Mouse (Mus musculus): ENCODE measurements around the gene Gm11172.
"Not testable (repeated sequence)": the region's sequence is repeated elsewhere in the genome, so short reads cannot be mapped to it uniquely, and the experiment has no call there.

The Gm11172 gene

GRCm38 (mm10) chr16:10785371-10786231 is 27.1 kb upstream of the Gm11172 start, which contains the start of gene Socs1:
TSS of gene Socs1 (minus strand) at chr16:10785536.
- DNase-seq (ENCODE audit: low spot score): peak; percentile 87

- DNase-seq (ENCODE audit: low spot score): peak; percentile 76
These were observed 26.4 kb upstream of the Gm11172 start for GRCm38 (mm10) chr16:10786288-10786687.

GRCm38 (mm10) chr16:10786782-10787547 is 25.8 kb upstream of the Gm11172 start:
- DNase-seq (ENCODE audit: low spot score): no peak

DNA sequence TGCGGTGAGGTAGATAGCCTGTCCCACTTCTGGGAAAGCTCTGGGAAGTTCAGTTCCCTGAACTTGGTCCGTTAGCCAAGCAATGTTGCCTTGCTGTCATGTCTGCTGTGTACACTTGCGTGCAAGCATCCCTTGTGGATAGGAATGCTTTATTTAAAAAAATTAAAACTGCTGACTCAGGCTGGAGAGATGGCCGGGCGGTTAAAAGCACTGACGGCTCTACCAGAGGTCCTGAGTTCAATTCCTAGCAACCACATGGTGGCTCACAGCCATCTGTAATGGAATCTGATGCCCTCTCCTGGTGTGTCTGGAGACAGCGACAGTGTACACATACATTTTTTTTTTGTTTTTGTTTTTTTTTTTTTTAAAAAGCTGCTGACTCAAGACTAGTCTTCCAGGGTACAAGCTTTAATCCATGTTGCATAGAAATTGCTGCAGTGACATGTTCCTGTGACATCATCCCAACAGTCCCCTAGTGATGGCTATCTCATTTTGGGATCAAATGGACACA is 25.1 kb upstream of the Gm11172 start:
- DNase-seq (ENCODE audit: low spot score): no peak

DNA sequence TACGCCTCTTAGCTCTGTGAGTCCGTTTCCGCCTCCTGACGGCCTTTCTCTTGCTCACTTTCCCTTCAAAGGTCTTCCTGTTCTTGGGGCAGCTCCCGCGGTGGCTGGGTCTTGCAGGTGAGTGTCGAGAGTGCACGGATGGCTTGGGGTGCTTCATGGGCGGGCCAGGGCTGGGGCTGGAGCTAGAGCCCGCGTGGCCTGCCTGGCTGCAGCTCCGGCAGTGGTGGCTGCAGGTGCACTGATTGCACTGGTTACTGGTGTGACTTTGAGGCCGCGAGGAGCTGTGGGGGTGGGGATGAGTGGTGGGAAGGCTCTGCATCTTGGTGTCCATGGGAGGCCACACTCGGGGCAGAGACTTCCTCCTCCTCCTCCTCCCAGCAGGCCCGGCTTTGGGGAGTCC is 24.4 kb upstream of the Gm11172 start, which contains the start of gene Tnp2:
Tnp2 (minus strand) TSS at position 390 of the 400 bp plus-strand sequence.
- DNase-seq (ENCODE audit: low spot score): no peak

DNA sequence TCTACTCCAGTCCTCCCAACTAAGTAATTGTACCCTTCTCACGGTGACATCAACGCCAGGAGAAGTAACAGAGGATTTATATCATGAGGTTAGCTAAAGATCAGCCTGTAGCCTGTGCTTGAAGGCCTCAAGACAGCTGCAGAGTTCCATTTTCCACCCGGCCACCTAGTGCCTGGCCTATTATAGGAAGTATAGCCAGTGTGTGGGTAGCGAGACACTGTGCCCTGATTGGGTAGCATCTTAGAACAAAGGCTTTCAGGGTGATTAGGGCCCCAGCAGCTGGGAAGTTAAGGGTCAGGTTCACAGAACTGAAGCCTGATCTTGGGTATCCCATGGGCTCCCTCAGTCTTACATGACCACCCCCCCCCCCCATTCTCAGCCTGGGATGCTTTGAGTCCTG is 23.8 kb upstream of the Gm11172 start:
- DNase-seq (ENCODE audit: low spot score): no peak

DNA sequence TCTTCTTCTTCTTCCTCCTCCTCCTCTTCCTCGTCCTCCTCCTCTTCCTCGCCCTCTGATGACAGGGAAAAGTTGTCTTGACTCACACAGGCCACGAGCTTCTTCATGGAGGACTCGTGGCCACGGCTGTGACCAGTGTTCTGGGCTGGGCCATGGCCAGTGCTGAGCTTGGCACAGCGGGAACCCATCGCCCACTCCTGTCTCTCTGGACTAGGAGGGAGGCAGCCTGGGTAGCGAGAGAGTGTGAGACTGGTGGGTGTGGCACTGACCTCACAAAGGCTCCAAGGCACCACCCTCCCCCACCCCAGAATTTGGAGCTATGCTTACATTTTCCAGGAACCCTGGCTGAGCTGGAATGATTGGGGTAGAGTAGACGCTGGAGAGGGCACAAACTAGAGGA is 22.0 kb upstream of the Gm11172 start, which contains the start of gene Prm3:
Prm3 (minus strand) TSS at position 213 of the 400 bp plus-strand sequence.
- DNase-seq (ENCODE audit: low spot score): no peak

DNA sequence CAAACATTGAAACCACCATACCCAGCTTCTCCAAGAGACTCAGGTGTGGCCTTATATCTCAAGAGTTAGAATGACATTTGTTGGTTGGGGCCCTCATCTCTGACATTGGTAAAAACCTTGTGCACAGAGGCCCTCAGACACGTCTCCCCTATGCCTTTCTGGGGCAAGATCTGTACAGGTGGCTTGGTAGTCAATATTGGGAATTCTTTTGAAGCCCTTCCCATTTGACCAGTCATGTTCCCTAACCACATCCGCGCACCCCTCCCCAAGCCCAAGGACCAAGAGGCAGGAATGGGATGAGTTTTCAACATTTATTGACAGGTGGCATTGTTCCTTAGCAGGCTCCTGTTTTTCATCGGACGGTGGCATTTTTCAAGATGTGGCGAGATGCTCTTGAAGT is 16.7 kb upstream of the Gm11172 start, which contains the start of gene Prm2:
Prm2 (minus strand) TSS at position 101 of the 400 bp plus-strand sequence.
- DNase-seq (ENCODE audit: low spot score): no peak

GRCm38 (mm10) chr16:10802420-10802819 is 10.3 kb upstream of the Gm11172 start:
- DNase-seq (ENCODE audit: low spot score): not testable (repeated sequence)

- DNase-seq (ENCODE audit: low spot score): no peak
These were observed 6.8 kb upstream of the Gm11172 start, which contains the start of gene Prm1 for GRCm38 (mm10) chr16:10805789-10806527. TSS of gene Prm1 (minus strand) at chr16:10805839.

- DNase-seq (ENCODE audit: low spot score): no peak
These were observed 2.3 kb upstream of the Gm11172 start for GRCm38 (mm10) chr16:10810376-10810775.

DNA sequence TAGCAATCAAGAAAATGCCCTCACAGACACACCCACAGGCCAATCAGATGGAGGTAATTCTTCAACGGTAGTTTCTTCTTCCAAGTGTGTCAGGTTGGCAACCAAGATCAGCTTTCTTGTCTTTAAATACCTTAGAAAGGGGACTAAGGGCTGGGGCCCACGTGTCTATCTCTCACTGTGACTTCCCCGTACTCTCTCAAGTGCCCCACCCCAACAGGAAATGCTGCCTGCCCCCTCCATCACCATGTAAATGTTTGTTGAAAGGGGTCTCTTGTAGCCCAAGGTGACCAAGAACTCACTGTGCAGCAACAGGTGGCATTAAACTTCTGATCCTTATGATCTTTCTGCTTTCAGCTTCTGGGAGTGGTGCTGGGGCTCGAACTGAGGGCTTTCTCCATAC is 1.0 kb downstream of the Gm11172 start:
- DNase-seq (ENCODE audit: low spot score): no peak

GRCm38 (mm10) chr16:10814864-10815263 is 2.1 kb downstream of the Gm11172 start:
- DNase-seq (ENCODE audit: low spot score): no peak

DNA sequence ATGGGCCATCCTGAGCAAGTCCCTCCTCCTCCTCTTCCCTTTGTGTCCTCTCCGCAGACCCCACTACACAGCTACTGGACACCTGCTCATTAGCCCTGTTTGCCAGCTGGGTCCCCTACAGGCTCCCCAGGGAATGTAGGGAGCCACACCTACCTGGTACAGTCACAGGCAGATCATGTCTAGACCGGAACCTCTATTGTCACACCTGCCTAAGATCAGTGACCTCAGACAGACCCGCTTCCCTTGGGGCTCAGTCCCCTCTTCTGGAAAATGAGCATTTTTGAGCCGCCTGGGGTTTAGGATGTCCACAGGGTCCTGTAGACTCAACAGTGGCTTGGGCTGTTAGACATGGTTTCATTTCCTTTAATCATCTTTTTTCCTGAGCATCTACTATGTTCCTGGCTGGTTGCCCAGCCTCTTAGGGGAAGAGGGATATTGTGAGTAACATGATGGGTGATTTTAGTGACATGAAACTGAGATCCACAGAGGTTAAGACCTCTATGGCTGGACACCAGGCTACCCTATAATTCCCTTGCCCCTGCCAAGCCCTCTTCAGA is 5.9 kb downstream of the Gm11172 start:
- DNase-seq (ENCODE audit: low spot score): no peak

- no peak for DNase-seq (ENCODE audit: low spot score)
These were observed 7.3 kb downstream of the Gm11172 start for GRCm38 (mm10) chr16:10819966-10820365.

DNA sequence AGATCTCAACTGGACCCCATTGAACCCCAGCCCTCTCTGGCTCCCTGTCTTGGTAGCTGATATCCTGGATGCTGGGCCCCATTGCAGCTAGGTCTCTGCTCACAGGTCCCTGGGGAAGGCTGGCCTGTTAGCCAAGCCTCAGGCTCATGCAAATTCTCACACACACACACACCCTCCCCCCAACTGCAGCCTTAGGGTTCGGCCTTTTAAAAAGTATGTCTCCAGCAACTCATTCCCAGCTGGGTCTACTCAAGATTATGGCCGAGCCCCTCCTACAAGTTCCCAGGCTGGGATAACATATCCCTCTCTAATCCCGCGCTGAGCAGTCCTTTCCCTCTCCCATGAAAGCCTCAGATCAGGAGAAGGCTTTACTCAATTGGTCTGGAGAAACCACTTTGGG is 8.7 kb downstream of the Gm11172 start:
- no peak for DNase-seq (ENCODE audit: low spot score)

DNA sequence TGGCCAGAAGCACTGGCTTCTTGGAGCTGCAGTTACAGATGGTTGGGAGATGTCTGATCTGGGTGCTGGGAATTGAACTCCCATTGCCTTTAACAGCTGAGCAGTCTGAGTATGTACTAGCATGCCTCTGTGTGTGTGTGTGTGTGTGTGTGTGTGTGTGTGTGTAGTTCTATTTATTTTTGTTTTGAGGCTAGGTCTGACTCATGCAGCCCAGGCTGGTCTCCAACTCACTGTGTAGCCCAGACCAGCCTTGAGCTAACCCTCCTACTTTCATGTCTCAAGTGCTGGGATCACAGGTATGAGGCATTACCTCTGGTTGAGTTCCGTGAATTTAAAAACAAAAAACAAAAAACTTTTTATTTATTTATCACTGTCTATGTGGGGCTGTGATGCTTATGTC is 11.8 kb downstream of the Gm11172 start:
- DNase-seq (ENCODE audit: low spot score): no peak

DNA sequence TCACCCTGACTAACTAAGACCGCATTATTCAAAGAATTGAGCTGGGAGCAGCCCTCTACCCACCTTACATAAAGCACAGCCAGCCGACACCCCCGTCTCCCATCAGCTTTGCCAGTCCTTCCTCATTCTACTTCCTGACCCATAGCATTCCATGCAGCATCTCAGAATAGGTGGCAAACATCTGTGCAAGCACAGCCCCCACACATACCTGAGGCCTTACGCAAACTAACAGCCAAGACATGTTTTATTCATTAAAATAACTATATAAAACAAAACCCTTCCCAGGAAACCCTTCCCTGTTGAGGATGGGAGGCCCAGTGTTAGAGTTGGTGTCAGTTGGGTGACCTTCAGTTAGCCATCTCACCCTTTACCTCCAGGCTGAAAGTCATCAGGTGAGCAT is 13.1 kb downstream of the Gm11172 start:
- no peak for DNase-seq (ENCODE audit: low spot score)

DNA sequence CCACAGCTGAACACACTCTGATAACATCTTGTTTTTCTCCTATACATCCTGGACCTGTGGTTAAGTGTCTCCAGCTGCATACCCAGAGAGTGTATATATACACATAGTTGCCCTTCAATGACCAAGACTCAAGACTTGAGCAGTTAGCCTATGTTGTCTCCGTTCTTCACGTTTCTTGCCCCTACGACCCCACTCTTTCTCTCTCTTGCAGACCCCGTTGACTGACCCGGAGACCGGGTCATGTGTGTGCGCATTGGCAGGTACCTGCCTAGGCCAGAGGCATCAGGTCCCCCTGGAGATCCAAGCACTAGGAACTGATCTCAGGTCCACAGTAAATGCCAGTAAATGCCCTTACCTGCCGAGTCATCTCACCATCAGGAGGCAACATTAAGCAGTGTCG is 14.6 kb downstream of the Gm11172 start:
- DNase-seq (ENCODE audit: low spot score): no peak

DNA sequence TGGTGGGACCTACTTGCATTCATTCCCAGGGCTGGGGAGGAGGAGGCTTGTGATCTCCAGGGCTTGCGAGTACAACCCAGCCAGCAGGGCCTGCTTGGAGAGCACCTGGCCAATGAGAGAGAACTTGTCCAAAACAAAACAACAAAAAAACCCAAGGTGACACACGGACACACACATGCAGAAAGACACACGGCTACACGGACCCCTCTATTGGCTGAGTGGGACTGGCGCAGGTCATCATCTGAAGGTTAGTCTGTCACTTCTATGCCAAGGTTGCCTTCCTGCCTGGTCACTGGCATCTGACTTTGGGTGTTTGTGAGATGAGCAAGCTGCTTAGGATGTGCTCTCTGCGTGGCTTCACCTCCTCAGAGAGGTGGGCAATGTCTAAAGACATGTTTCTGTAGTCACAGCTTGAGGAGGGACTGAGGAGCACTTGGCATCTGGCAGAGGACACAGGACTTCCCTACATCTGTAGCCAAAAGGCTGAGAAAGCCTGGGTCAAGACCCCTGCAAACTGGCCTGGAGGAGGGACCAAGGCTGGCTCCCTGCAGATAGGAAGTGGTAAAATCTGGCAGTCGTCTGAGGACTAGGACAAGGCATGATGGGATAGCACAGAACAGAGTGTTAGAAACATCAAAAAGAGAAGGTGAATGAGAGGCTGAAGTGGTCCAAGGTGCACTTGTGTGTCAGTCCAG is 15.2 kb downstream of the Gm11172 start:
- DNase-seq (ENCODE audit: low spot score): no peak

DNA sequence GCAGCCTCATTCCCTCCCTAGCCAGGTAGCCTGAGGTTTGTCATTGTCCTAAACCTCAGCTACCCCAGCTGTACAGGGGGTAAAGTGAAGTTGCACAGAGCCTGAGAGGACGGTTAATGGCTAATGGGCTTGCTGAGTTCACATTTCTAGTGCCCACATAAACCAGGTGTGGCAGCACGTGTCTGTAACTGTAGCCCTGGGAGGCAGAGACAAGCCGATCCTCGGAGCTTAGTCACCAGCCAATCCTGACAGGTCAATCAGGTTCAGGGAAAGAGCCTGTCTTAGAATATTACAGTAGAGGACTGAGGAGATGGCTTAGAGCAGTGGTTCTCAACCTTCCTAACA is 15.7 kb downstream of the Gm11172 start:
- DNase-seq (ENCODE audit: low spot score): no peak

Data from ovary, adult 18-20 months (tissue).